Mouse (Mus musculus) ovary, adult 2 months (tissue): ENCODE results near the gene Cep126. TPM values are rescaled to one million over a fixed set of nuclear protein-coding genes. Genes with fewer than 3 reads are reported as not detected.

ENCODE experiments used
- polyA plus RNA-seq: library from polyadenylated mRNA; depleted of rRNA; stranded (reverse); fragments of >200 nt; gene quantifications from 2 replicates; pipeline ENCODE4 v1.2.3, GENCODE M21; 2012; rRNA removed

Cep126 gene
- 1.7 and 2.8 TPM in 2 replicates for polyA plus RNA-seq

DNA sequence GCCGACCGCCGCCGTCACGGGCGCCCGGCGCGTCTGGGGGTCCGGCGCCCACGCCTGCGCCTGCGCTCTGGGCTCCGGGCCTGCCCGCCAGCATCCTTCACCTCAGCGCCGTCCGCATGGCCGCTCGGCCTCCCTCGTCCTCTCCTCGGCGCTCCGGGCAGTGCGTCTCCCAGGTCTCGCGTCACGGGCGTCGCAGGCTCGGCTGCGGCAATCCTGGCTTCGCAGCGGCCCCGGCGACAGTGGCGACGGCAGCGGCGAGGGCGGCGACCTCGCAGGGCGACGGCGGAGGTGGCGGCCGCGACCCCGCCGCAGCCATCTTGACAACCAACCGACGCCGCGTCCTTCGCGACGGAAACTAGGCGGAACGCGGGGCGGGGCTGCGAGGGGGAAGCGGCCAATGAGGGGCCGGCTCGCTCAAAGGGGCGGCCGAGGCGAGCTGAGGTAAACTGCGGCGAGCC, at the start of gene Cep126:
Gene Cep126 (minus strand): TSS at position 178 of the 458 bp plus-strand sequence.

DNA sequence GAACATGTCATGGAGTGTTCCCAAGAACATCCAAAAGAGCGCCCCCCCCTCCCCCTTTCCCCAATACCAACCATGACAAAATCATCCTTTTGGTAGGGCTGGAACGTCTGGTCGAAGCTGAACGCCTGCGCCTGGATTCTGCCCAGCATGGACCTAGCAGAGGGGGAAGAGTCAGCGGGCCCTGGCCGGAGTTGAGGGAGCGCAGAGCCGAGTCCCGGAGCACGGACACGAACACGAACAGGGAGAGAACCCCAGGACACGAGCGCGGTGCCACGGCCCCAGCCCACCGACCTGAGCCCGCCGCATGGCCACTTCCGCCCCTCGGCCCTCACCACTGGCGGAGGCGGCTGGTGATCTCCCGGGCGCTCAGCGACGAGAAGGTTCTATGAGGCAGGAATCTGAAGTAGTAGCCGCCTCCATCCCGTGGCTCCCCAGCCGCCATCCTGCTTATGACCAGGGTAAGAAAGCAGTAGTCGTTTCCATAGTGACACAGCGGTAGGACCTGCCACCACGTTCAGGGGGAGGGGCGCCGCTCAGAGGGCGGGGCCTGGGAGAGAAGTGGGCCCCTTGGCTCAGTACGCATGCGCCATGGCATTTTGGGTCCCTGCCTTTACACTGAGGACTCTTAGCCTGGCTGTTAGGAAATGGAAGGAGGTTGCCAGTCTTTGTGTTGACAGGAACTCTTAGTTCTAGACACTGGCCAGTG, 91.6 kb downstream of the Cep126 start, which contains the start of gene Cfap300:
Gene Cfap300 (minus strand): TSS at position 486 of the 706 bp plus-strand sequence.

Other genes with a start within 250 kb of the Cep126 start
- gene Yap1, start 129.7 kb downstream of the Cep126 start, polyA plus RNA-seq, result 83.5 and 102 TPM in 2 replicates
- gene Cfap300, start 91.5 kb downstream of the Cep126 start, polyA plus RNA-seq, result 3.8 and 6.2 TPM in 2 replicates